Mouse (Mus musculus) limb, embryonic 11.5 days (tissue): ENCODE data around the gene Uvrag. TPM values are rescaled to one million over a fixed set of nuclear protein-coding genes. Genes with fewer than 3 reads are reported as not detected.
A peak's percentile ranks its signal among the peaks of the same experiment; 100 is the strongest.

Experiments
- ATAC-seq: fragments of 200-750 bp; cut with Nextera tagmentation; 2 replicates; pipeline ENCODE4 v1.8.0; 2017; ENCODE audit warnings: low read depth; ENCODE audit not compliant: insufficient number of reproducible peaks, low FRiP score, low TSS enrichment
- DNase-seq: peaks from one replicate; pipeline ENCODE4 v3.0.0-alpha.2; 2015; ENCODE audit warnings: low spot score
- H3K27ac ChIP-seq: fragments of 300-500 bp; sonication (generic); replicated peaks from 2 replicates; pipeline ENCODE4 v1.5.1; 2014; ENCODE audit warnings: low read depth, mild to moderate bottlenecking, low read length
- H3K27me3 ChIP-seq: fragments of 300-500 bp; sonication (generic); 2 replicates; pipeline ENCODE4 v1.6.1; 2014; ENCODE audit warnings: mild to moderate bottlenecking, low read length, mixed read lengths; ENCODE audit not compliant: control insufficient read depth, insufficient read depth
- H3K36me3 ChIP-seq: fragments of 300-500 bp; sonication (generic); 2 replicates; pipeline ENCODE4 v1.6.1; 2014; ENCODE audit warnings: mild to moderate bottlenecking, low read length, moderate library complexity, mixed read lengths; ENCODE audit not compliant: control insufficient read depth, insufficient read depth
- H3K4me1 ChIP-seq: fragments of 300-500 bp; sonication (generic); 2 replicates; pipeline ENCODE4 v1.6.1; 2014; ENCODE audit warnings: low read length, mixed read lengths; ENCODE audit not compliant: control insufficient read depth, insufficient read depth
- H3K4me2 ChIP-seq: fragments of 300-500 bp; sonication (generic); 2 replicates; pipeline ENCODE4 v1.6.1; 2014; ENCODE audit warnings: low read depth, mild to moderate bottlenecking, moderate library complexity; ENCODE audit not compliant: severe bottlenecking
- H3K4me3 ChIP-seq: fragments of 300-500 bp; sonication (generic); 2 replicates; pipeline ENCODE4 v1.5.1; 2014; ENCODE audit warnings: low read depth, low read length
- H3K9ac ChIP-seq: fragments of 300-500 bp; sonication (generic); 2 replicates; pipeline ENCODE4 v1.6.1; 2014; ENCODE audit warnings: mild to moderate bottlenecking, low read length
- H3K9me3 ChIP-seq: fragments of 300-500 bp; sonication (generic); 2 replicates; pipeline ENCODE4 v1.6.1; 2016; ENCODE audit warnings: low read length; ENCODE audit not compliant: control insufficient read depth
- WGBS: fragments of 180-500 bp; shearing (Covaris S2); extraction: QIAGEN DNeasy Blood & Tissue Kit; methylation state at CpG from one replicate; pipeline ENCODE4 v1.1.7; 2014; 5-methylcytosine and 5-hydroxymethylcytosine counted together
- polyA plus RNA-seq: library from polyadenylated mRNA; unstranded; fragments of >200 nt; fragmentation: Nextera tagmentation; extraction: Ambion mirVana; gene quantifications from 2 replicates; pipeline ENCODE4 v1.2.1, GENCODE M21; 2014

The Uvrag gene
- polyA plus RNA-seq, 1 experiment from 2014 or later, result 11.8 TPM

- Histone ChIP-seq H3K4me1 (peaks cover 11% of the 10 kb centered on the region), H3K4me2 (peak overlapping the region; percentile 63), H3K27ac (no peak overlapping the region), H3K4me3 (peak overlapping the region; percentile 97), H3K9ac (peak overlapping the region; percentile 80), H3K9me3 (no peaks in the 10 kb centered on the region), H3K27me3 (no peaks in the 10 kb centered on the region), H3K36me3 (no peaks in the 10 kb centered on the region)
- ATAC-seq (no peak), DNase-seq (peak; percentile 38)
- under 1% methylated on average over 13 of the region's 13 CpGs for WGBS
Observed at GRCm38 (mm10) chr7:99139841-99140491, 975 bp downstream of the Uvrag start.

GRCm38 (mm10) chr7:99137541-99137940 lies 3.4 kb downstream of the Uvrag start:
- Histone ChIP-seq H3K9me3 (no peaks in the 10 kb centered on the region), H3K4me1 (peaks cover 11% of the 10 kb centered on the region), H3K4me2 (no peak overlapping the region), H3K9ac (no peak overlapping the region), H3K27me3 (no peaks in the 10 kb centered on the region), H3K4me3 (no peak overlapping the region), H3K36me3 (no peaks in the 10 kb centered on the region), H3K27ac (no peak overlapping the region)
- no peak for DNase-seq
- 94% methylated on average over 4 of the region's 4 CpGs for WGBS
- no peak for ATAC-seq

- no peak overlapping the region for H3K27ac ChIP-seq
- no peak overlapping the region for H3K9ac ChIP-seq
- H3K4me1 ChIP-seq, result peaks cover 8% of the 10 kb centered on the region
- ATAC-seq, result no peak
- WGBS, result 56% methylated on average over 6 of the region's 6 CpGs
- DNase-seq, result no peak
- H3K36me3 ChIP-seq, result no peaks in the 10 kb centered on the region
- H3K27me3 ChIP-seq, result no peaks in the 10 kb centered on the region
- H3K4me2 ChIP-seq, result no peak overlapping the region
- no peak overlapping the region for H3K4me3 ChIP-seq
- H3K9me3 ChIP-seq, result no peaks in the 10 kb centered on the region
Observed at GRCm38 (mm10) chr7:99136789-99137188, 4.2 kb downstream of the Uvrag start.

GRCm38 (mm10) chr7:99133811-99134402 lies 7.0 kb downstream of the Uvrag start:
- no peak for ATAC-seq
- H3K4me2 ChIP-seq, result no peak overlapping the region
- no peak overlapping the region for H3K4me3 ChIP-seq

GRCm38 (mm10) chr7:99132597-99132996 lies 8.3 kb downstream of the Uvrag start:
- ATAC-seq, result no peak

More at GRCm38 (mm10) chr7:99133811-99134402, 7.0 kb downstream of the Uvrag start:
- H3K9ac ChIP-seq, result no peak overlapping the region
- H3K36me3 ChIP-seq, result no peaks in the 10 kb centered on the region
- DNase-seq, result no peak
- WGBS, result 89% methylated on average over 8 of the region's 8 CpGs
- no peaks in the 10 kb centered on the region for H3K27me3 ChIP-seq
- no peaks in the 10 kb centered on the region for H3K4me1 ChIP-seq
- H3K27ac ChIP-seq, result no peak overlapping the region
- H3K9me3 ChIP-seq, result no peaks in the 10 kb centered on the region

GRCm38 (mm10) chr7:99131819-99132353 lies 9.1 kb downstream of the Uvrag start:
- 75% methylated on average over 6 of the region's 6 CpGs for WGBS
- no peak overlapping the region for H3K27ac ChIP-seq

More at GRCm38 (mm10) chr7:99132597-99132996, 8.3 kb downstream of the Uvrag start:
- DNase-seq, result no peak
- H3K4me2 ChIP-seq, result no peak overlapping the region
- peaks cover 10% of the 10 kb centered on the region for H3K4me1 ChIP-seq
- H3K4me3 ChIP-seq, result no peak overlapping the region
- no peak overlapping the region for H3K9ac ChIP-seq
- H3K36me3 ChIP-seq, result no peaks in the 10 kb centered on the region
- WGBS, result 90% methylated on average over 9 of the region's 9 CpGs
- no peaks in the 10 kb centered on the region for H3K9me3 ChIP-seq
- H3K27me3 ChIP-seq, result no peaks in the 10 kb centered on the region
- H3K27ac ChIP-seq, result no peak overlapping the region

GRCm38 (mm10) chr7:99128965-99129364 lies 12.0 kb downstream of the Uvrag start:
- Histone ChIP-seq H3K27me3 (no peaks in the 10 kb centered on the region), H3K4me1 (peaks cover 15% of the 10 kb centered on the region), H3K4me3 (no peak overlapping the region), H3K9ac (no peak overlapping the region), H3K36me3 (peaks cover 3% of the 10 kb centered on the region; the same call in 1 of the 2 replicates), H3K4me2 (no peak overlapping the region), H3K9me3 (no peaks in the 10 kb centered on the region), H3K27ac (no peak overlapping the region)
- ATAC-seq (no peak), DNase-seq (no peak)
- 94% methylated on average over 8 of the region's 8 CpGs for WGBS

More at GRCm38 (mm10) chr7:99131819-99132353, 9.1 kb downstream of the Uvrag start:
- no peaks in the 10 kb centered on the region for H3K36me3 ChIP-seq
- H3K9me3 ChIP-seq, result no peaks in the 10 kb centered on the region
- H3K9ac ChIP-seq, result no peak overlapping the region
- no peak overlapping the region for H3K4me2 ChIP-seq
- ATAC-seq (no peak), DNase-seq (no peak)
- no peaks in the 10 kb centered on the region for H3K27me3 ChIP-seq
- peaks cover 15% of the 10 kb centered on the region for H3K4me1 ChIP-seq
- no peak overlapping the region for H3K4me3 ChIP-seq

GRCm38 (mm10) chr7:99128020-99128950 lies 12.7 kb downstream of the Uvrag start:
- Histone ChIP-seq H3K27me3 (no peaks in the 10 kb centered on the region), H3K36me3 (peaks cover 3% of the 10 kb centered on the region; the same call in 1 of the 2 replicates), H3K27ac (peak overlapping the region; percentile 72), H3K9ac (no peak overlapping the region), H3K4me3 (no peak overlapping the region), H3K9me3 (no peaks in the 10 kb centered on the region), H3K4me1 (peaks cover 15% of the 10 kb centered on the region), H3K4me2 (peak overlapping the region; percentile 22; the same call in 1 of the 2 replicates)
- 35% methylated on average over 10 of the region's 10 CpGs for WGBS
- DNase-seq, result peak; percentile 69
- peak; percentile 75 for ATAC-seq
